In the genomic region with DNA sequence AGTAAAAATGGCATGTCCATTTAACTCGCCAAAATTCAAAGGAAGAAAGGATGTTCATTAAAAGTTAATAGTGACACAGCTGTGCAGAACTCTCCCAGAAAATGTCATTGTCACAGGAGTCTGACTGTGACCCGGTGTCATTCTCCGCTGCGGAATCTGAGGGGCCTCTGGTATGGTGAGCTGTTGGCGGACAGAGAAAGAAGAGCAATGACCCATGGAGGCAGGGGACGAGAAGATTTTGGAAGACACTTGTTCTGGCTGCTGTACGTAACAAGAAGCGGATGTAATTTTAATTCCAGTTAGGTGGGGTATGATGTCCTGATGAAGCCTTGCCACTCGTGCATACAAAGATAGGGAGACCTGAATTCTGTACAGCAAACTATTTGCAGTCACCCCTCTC, we compare ENCODE assay signal across 29 mouse cellular contexts.
DNase-seq lines count a peak whose midpoint lies in the region; ATAC-seq and TF ChIP-seq lines count a peak whose summit lies in the region.
"Had no signal": no experiment of that assay in that cellular context is flagged by ENCODE, and none has a peak within 500 bp of the region (broad histone marks: within the 10 kb centered on the region; RNA-seq: fewer than 3 reads in every experiment).

No protein-coding gene starts in this region.

- WGBS in forebrain, embryonic 13.5 days, result 54% methylated on average over 9 of the region's 9 CpGs
- WGBS in forebrain, postnatal 0 days, result 58% methylated on average over 9 of the region's 9 CpGs
- 64% methylated on average over 9 of the region's 9 CpGs for WGBS in neural tube, embryonic 12.5 days
- 57% methylated on average over 9 of the region's 9 CpGs for WGBS in forebrain, embryonic 16.5 days

- H3K27me3 ChIP-seq in forebrain, embryonic 13.5 days, result no peaks in the 10 kb centered on the region
- no peaks in the 10 kb centered on the region for H3K27me3 ChIP-seq in forebrain, postnatal 0 days (ENCODE audit: insufficient read depth, low read length)
- H3K27me3 ChIP-seq in neural tube, embryonic 12.5 days (replicated peaks), result no peaks in the 10 kb centered on the region
- H3K27me3 ChIP-seq in forebrain, embryonic 16.5 days (replicated peaks; ENCODE audit: control insufficient read depth, insufficient read depth, low read length), result no peaks in the 10 kb centered on the region
- H3K27me3 ChIP-seq: CH12.LX; embryonic facial prominence, embryonic 13.5 days; kidney, embryonic 15.5 days; limb, embryonic 13.5 days; midbrain, embryonic 12.5 days; neural tube, embryonic 13.5 days; stomach, embryonic 15.5 days had no signal

- no peak for ATAC-seq in forebrain, embryonic 13.5 days
- no peak for ATAC-seq in forebrain, postnatal 0 days
- ATAC-seq in neural tube, embryonic 12.5 days (ENCODE audit: low FRiP score, low read depth), result 0 out of 2 replicates have a peak, but pooled peaks have one; percentile 9
- no peak for ATAC-seq in forebrain, embryonic 16.5 days
- ATAC-seq: activated CD4-positive, CD25-positive, alpha-beta regulatory T cell, adult 4 months had no signal

- TF ChIP-seq CTCF in forebrain, postnatal 0 days (IDR thresholded peaks at IDR 0.05; ENCODE audit: low read depth), result no peak

- H3K36me3 ChIP-seq in forebrain, embryonic 13.5 days (ENCODE audit: poor library complexity, severe bottlenecking), result no peaks in the 10 kb centered on the region
- H3K36me3 ChIP-seq in forebrain, postnatal 0 days (ENCODE audit: insufficient read depth), result no peaks in the 10 kb centered on the region
- H3K36me3 ChIP-seq in neural tube, embryonic 12.5 days, result no peaks in the 10 kb centered on the region
- no peaks in the 10 kb centered on the region for H3K36me3 ChIP-seq in forebrain, embryonic 16.5 days (ENCODE audit: control insufficient read depth, insufficient read depth)
- H3K36me3 ChIP-seq: embryonic facial prominence, embryonic 13.5 days; G1E; heart, embryonic 10.5 days; kidney, embryonic 15.5 days; limb, embryonic 13.5 days; midbrain, embryonic 12.5 days; neural tube, embryonic 13.5 days; stomach, embryonic 15.5 days had no signal

- H3K4me3 ChIP-seq in forebrain, embryonic 13.5 days, result no peak overlapping the region
- no peak overlapping the region for H3K4me3 ChIP-seq in forebrain, postnatal 0 days (ENCODE audit: low read depth, low read length)
- H3K4me3 ChIP-seq in neural tube, embryonic 12.5 days, result no peak overlapping the region
- no peak overlapping the region for H3K4me3 ChIP-seq in forebrain, embryonic 16.5 days (replicated peaks; ENCODE audit: low read length)
- H3K4me3 ChIP-seq: embryonic facial prominence, embryonic 13.5 days; erythroblast, embryonic 14.5 days; heart, embryonic 10.5 days; kidney, embryonic 15.5 days; limb, embryonic 13.5 days; midbrain, embryonic 12.5 days; neural tube, embryonic 13.5 days; stomach, embryonic 15.5 days had no signal

- no peaks in the 10 kb centered on the region for H3K9me3 ChIP-seq in forebrain, embryonic 13.5 days (replicated peaks)
- H3K9me3 ChIP-seq in forebrain, postnatal 0 days (ENCODE audit: low read length), result no peaks in the 10 kb centered on the region
- no peaks in the 10 kb centered on the region for H3K9me3 ChIP-seq in neural tube, embryonic 12.5 days
- H3K9me3 ChIP-seq in forebrain, embryonic 16.5 days (ENCODE audit: control insufficient read depth, low read length), result no peaks in the 10 kb centered on the region
- H3K9me3 ChIP-seq: embryonic facial prominence, embryonic 13.5 days; heart, embryonic 10.5 days; kidney, embryonic 15.5 days; limb, embryonic 13.5 days; midbrain, embryonic 12.5 days; neural tube, embryonic 13.5 days; stomach, embryonic 15.5 days had no signal

- H3K27ac ChIP-seq in forebrain, embryonic 13.5 days, result no peak overlapping the region
- no peak overlapping the region for H3K27ac ChIP-seq in forebrain, postnatal 0 days (ENCODE audit: low read depth, low read length)
- H3K27ac ChIP-seq in neural tube, embryonic 12.5 days, result no peak overlapping the region
- peak overlapping the region; percentile 57 for H3K27ac ChIP-seq in forebrain, embryonic 16.5 days (ENCODE audit: low read length)
- H3K27ac ChIP-seq: embryonic facial prominence, embryonic 13.5 days; heart, embryonic 10.5 days; kidney, embryonic 15.5 days; limb, embryonic 13.5 days; liver, embryonic 14.5 days; midbrain, embryonic 12.5 days; neural tube, embryonic 13.5 days; stomach, embryonic 15.5 days had no signal

- H3K4me2 ChIP-seq in forebrain, embryonic 13.5 days, result 0 out of 2 replicates have a peak overlapping the region, but pooled peaks have one; percentile 1
- no peak overlapping the region for H3K4me2 ChIP-seq in forebrain, postnatal 0 days (ENCODE audit: low read depth)
- no peak overlapping the region for H3K4me2 ChIP-seq in neural tube, embryonic 12.5 days (replicated peaks)
- no peak overlapping the region; the same call in 1 of the 2 replicates for H3K4me2 ChIP-seq in forebrain, embryonic 16.5 days (ENCODE audit: low read length)
- H3K4me2 ChIP-seq: embryonic facial prominence, embryonic 13.5 days; kidney, embryonic 15.5 days; limb, embryonic 13.5 days; lung, embryonic 14.5 days; midbrain, embryonic 12.5 days; neural tube, embryonic 13.5 days; stomach, embryonic 15.5 days had no signal

- no peak overlapping the region for H3K9ac ChIP-seq in forebrain, embryonic 13.5 days
- H3K9ac ChIP-seq in forebrain, postnatal 0 days, result no peak overlapping the region
- no peak overlapping the region for H3K9ac ChIP-seq in neural tube, embryonic 12.5 days
- no peak overlapping the region for H3K9ac ChIP-seq in forebrain, embryonic 16.5 days (replicated peaks; ENCODE audit: low read depth, low read length)
- H3K9ac ChIP-seq: embryonic facial prominence, embryonic 13.5 days; kidney, embryonic 15.5 days; limb, embryonic 13.5 days; liver, embryonic 14.5 days; lung, embryonic 14.5 days; midbrain, embryonic 12.5 days; neural tube, embryonic 13.5 days; stomach, embryonic 15.5 days had no signal

- H3K4me1 ChIP-seq in forebrain, embryonic 13.5 days, result peaks cover 32% of the 10 kb centered on the region
- no peaks in the 10 kb centered on the region for H3K4me1 ChIP-seq in forebrain, postnatal 0 days (ENCODE audit: insufficient read depth)
- peaks cover 3% of the 10 kb centered on the region; the same call in 1 of the 2 replicates for H3K4me1 ChIP-seq in neural tube, embryonic 12.5 days
- H3K4me1 ChIP-seq in forebrain, embryonic 16.5 days (replicated peaks; ENCODE audit: control insufficient read depth, insufficient read depth, low read length), result peaks cover 10% of the 10 kb centered on the region
- H3K4me1 ChIP-seq: kidney, embryonic 15.5 days had no signal

- no peak for DNase-seq in forebrain, postnatal 0 days
- DNase-seq in neural tube, embryonic 10.5 days (ENCODE audit: extremely low spot score, low spot score), result no peak
- peak; percentile 51 to 66 for DNase-seq in cerebellum, postnatal 10 days
- no peak for DNase-seq in MN1 (ENCODE audit: low spot score)
- DNase-seq in natural killer cell, adult 2 months (ENCODE audit: low spot score in 2 of 2), result no peak
- DNase-seq: adrenal gland, adult 8-10 months; embryo, embryonic 11 days; gastrocnemius, postnatal 10 days; kidney, adult 11 months; kidney, postnatal 36 days; layer of hippocampus, adult 9-11 months; lung, embryonic 14.5 days; right cerebral cortex, adult 18-20 months; thymus, postnatal 36 days had no signal

Comparison
In these comparisons a context has a peak if more than half of its experiments do, and no peak if none do; other contexts are left out.
1. DNase-seq: peak in cerebellum, postnatal 10 days (2 of 2); none in forebrain, postnatal 0 days (single experiment), neural tube, embryonic 10.5 days (single experiment), MN1 (single experiment) and natural killer cell, adult 2 months (0 of 2).